Mouse (Mus musculus) ES-Bruce4 (cell line): ENCODE measurements around the gene Btla.

Source experiments
- CTCF ChIP-seq: IDR thresholded peaks from one replicate; pipeline ENCODE4 v1.8.1; 2011; ENCODE audit warnings: low read depth, low read length
- EP300 ChIP-seq: IDR thresholded peaks from 2 replicates; pipeline ENCODE4 v1.6.1; 2011; ENCODE audit warnings: low read depth, low read length; ENCODE audit not compliant: insufficient read depth

GRCm38 (mm10) chr16:45233007-45233406, 8.9 kb downstream of the Btla start:
- no peak for TF ChIP-seq EP300
- no peak for TF ChIP-seq CTCF
